Mouse (Mus musculus): Measurements from ENCODE around the gene Dab2. TPM values are rescaled to one million over a fixed set of nuclear protein-coding genes. Genes with fewer than 3 reads are reported as not detected.
A peak's percentile ranks its signal among the peaks of the same experiment; 100 is the strongest.

Gene Dab2
- polyA plus RNA-seq, 1 experiment from 2014 or later = 100 TPM

DNA sequence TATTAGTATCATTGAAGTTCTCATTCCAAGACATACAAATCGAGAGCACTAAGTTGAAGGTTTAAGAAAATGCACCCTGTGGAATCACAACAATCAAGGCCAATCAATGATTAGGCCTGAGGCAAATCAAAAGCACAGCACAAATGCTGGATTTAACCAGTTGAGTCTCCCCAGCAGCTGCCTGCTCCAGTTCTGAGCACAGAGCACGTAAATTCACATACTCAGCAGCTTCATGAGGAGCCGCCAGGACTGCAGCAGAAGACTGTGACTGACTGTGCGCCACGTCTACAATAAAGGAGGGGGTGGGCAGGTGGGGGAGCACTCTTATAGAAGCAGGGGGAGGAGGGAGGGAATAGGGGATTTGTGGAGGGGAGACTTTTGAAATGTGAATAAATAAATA lies 40.2 kb downstream of the Dab2 start:
- Histone ChIP-seq H3K27me3 (replicated peaks; ENCODE audit: control insufficient read depth, insufficient read depth, low read length) (no peaks in the 10 kb centered on the region), H3K9ac (ENCODE audit: low read depth, low read length) (no peak overlapping the region), H3K27ac (replicated peaks; ENCODE audit: low read depth, low read length) (no peak overlapping the region), H3K4me2 (ENCODE audit: low read depth, low read length) (no peak overlapping the region), H3K9me3 (ENCODE audit: control insufficient read depth, low read length) (no peaks in the 10 kb centered on the region), H3K36me3 (ENCODE audit: control insufficient read depth, insufficient read depth, low read length) (no peaks in the 10 kb centered on the region), H3K4me3 (ENCODE audit: low read depth, low read length) (no peak overlapping the region), H3K4me1 (ENCODE audit: control insufficient read depth, insufficient read depth, low read length) (peaks cover 8% of the 10 kb centered on the region; the same call in 1 of the 2 replicates)
- 75% methylated on average over 5 of the region's 5 CpGs for WGBS
- ATAC-seq (ENCODE audit: low read depth) (no peak), DNase-seq (ENCODE audit: low spot score) (no peak)

- Histone ChIP-seq H3K27me3 (replicated peaks; ENCODE audit: control insufficient read depth, insufficient read depth, low read length) (no peaks in the 10 kb centered on the region), H3K4me1 (ENCODE audit: control insufficient read depth, insufficient read depth, low read length) (peaks cover 8% of the 10 kb centered on the region; the same call in 1 of the 2 replicates), H3K36me3 (ENCODE audit: control insufficient read depth, insufficient read depth, low read length) (no peaks in the 10 kb centered on the region), H3K4me2 (ENCODE audit: low read depth, low read length) (no peak overlapping the region), H3K27ac (replicated peaks; ENCODE audit: low read depth, low read length) (no peak overlapping the region), H3K9me3 (ENCODE audit: control insufficient read depth, low read length) (no peaks in the 10 kb centered on the region), H3K4me3 (ENCODE audit: low read depth, low read length) (no peak overlapping the region), H3K9ac (ENCODE audit: low read depth, low read length) (no peak overlapping the region)
- WGBS = 77% methylated on average over 6 of the region's 6 CpGs
- DNase-seq (ENCODE audit: low spot score) (no peak), ATAC-seq (ENCODE audit: low read depth) (no peak)
These were observed 40.8 kb downstream of the Dab2 start for GRCm38 (mm10) chr15:6340347-6340746.

GRCm38 (mm10) chr15:6341427-6341826 lies 41.8 kb downstream of the Dab2 start:
- no peak overlapping the region for H3K9ac ChIP-seq (ENCODE audit: low read depth, low read length)
- H3K4me2 ChIP-seq (ENCODE audit: low read depth, low read length) = no peak overlapping the region
- H3K9me3 ChIP-seq (ENCODE audit: control insufficient read depth, low read length) = no peaks in the 10 kb centered on the region
- H3K36me3 ChIP-seq (ENCODE audit: control insufficient read depth, insufficient read depth, low read length) = no peaks in the 10 kb centered on the region
- H3K4me1 ChIP-seq (ENCODE audit: control insufficient read depth, insufficient read depth, low read length) = peaks cover 8% of the 10 kb centered on the region; the same call in 1 of the 2 replicates
- DNase-seq (ENCODE audit: low spot score) = no peak
- ATAC-seq (ENCODE audit: low read depth) = no peak
- no peak overlapping the region for H3K4me3 ChIP-seq (ENCODE audit: low read depth, low read length)
- no peak overlapping the region for H3K27ac ChIP-seq (replicated peaks; ENCODE audit: low read depth, low read length)
- H3K27me3 ChIP-seq (replicated peaks; ENCODE audit: control insufficient read depth, insufficient read depth, low read length) = no peaks in the 10 kb centered on the region
- 74% methylated on average over 6 of the region's 6 CpGs for WGBS

- H3K4me1 ChIP-seq (ENCODE audit: control insufficient read depth, insufficient read depth, low read length) = no peaks in the 10 kb centered on the region; the same call in 1 of the 2 replicates
- H3K27me3 ChIP-seq (replicated peaks; ENCODE audit: control insufficient read depth, insufficient read depth, low read length) = no peaks in the 10 kb centered on the region
- ATAC-seq (ENCODE audit: low read depth) = no peak
- no peaks in the 10 kb centered on the region for H3K36me3 ChIP-seq (ENCODE audit: control insufficient read depth, insufficient read depth, low read length)
- H3K27ac ChIP-seq (replicated peaks; ENCODE audit: low read depth, low read length) = no peak overlapping the region
- WGBS = 88% methylated on average over 3 of the region's 3 CpGs
- no peaks in the 10 kb centered on the region for H3K9me3 ChIP-seq (ENCODE audit: control insufficient read depth, low read length)
- DNase-seq (ENCODE audit: low spot score) = no peak
- H3K4me2 ChIP-seq (ENCODE audit: low read depth, low read length) = no peak overlapping the region
- H3K4me3 ChIP-seq (ENCODE audit: low read depth, low read length) = no peak overlapping the region
- H3K9ac ChIP-seq (ENCODE audit: low read depth, low read length) = no peak overlapping the region
These were observed 54.3 kb downstream of the Dab2 start for GRCm38 (mm10) chr15:6353901-6354300.

DNA sequence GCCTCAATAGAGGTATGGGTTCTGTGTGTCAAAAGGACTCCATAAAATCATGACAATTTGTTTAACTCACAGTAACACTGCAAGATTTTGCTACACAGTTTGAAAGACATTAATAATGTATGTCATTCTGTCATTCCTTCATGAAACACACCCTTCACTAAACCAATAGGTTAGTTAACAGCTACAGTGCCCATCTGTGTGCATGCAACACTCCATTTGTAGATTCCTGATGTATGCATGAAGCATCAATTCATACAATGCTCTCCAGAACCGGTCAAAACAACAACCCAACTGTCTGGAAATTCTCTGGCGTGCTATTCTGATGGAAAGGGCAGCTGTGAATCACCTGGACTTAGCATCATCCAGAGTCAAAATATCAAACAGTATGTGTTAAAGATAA lies 60.3 kb downstream of the Dab2 start:
- Histone ChIP-seq H3K9me3 (ENCODE audit: control insufficient read depth, low read length) (no peaks in the 10 kb centered on the region), H3K27ac (replicated peaks; ENCODE audit: low read depth, low read length) (no peak overlapping the region), H3K4me3 (ENCODE audit: low read depth, low read length) (no peak overlapping the region), H3K9ac (ENCODE audit: low read depth, low read length) (no peak overlapping the region), H3K36me3 (ENCODE audit: control insufficient read depth, insufficient read depth, low read length) (no peaks in the 10 kb centered on the region), H3K27me3 (replicated peaks; ENCODE audit: control insufficient read depth, insufficient read depth, low read length) (no peaks in the 10 kb centered on the region), H3K4me2 (ENCODE audit: low read depth, low read length) (no peak overlapping the region), H3K4me1 (ENCODE audit: control insufficient read depth, insufficient read depth, low read length) (no peaks in the 10 kb centered on the region)
- 84% methylated on average over 2 of the region's 2 CpGs for WGBS
- DNase-seq (ENCODE audit: low spot score) (no peak), ATAC-seq (ENCODE audit: low read depth) (no peak)

- Histone ChIP-seq H3K9ac (ENCODE audit: low read depth, low read length) (no peak overlapping the region), H3K27ac (replicated peaks; ENCODE audit: low read depth, low read length) (peak overlapping the region; percentile 52; the same call in 1 of the 2 replicates)
- WGBS = 16% methylated on average over 1 of the region's 1 CpGs
These were observed 70.4 kb downstream of the Dab2 start for GRCm38 (mm10) chr15:6369974-6370373.

DNA sequence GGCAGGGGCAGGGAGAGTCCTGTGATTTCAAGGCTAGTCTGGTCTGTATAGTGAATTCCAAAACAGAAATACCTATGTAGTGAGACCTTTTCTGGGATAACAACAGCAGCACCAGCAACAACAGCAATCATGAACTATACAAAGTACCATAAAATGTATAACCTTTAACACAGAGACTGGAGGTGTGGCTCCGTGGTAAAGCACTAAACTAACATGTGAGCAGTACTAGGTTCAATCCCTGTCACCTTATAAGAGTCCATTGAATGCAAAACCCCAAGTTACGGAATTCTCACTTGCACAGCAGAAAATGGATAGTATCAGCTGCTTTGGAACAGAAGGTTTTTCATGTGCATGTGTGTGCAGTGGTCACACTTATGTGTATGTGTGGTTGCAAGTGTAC lies 71.9 kb downstream of the Dab2 start:
- Histone ChIP-seq H3K4me2 (ENCODE audit: low read depth, low read length) (no peak overlapping the region), H3K4me3 (ENCODE audit: low read depth, low read length) (no peak overlapping the region), H3K9ac (ENCODE audit: low read depth, low read length) (no peak overlapping the region), H3K27ac (replicated peaks; ENCODE audit: low read depth, low read length) (no peak overlapping the region), H3K4me1 (ENCODE audit: control insufficient read depth, insufficient read depth, low read length) (peaks cover 14% of the 10 kb centered on the region; the same call in 1 of the 2 replicates), H3K27me3 (replicated peaks; ENCODE audit: control insufficient read depth, insufficient read depth, low read length) (no peaks in the 10 kb centered on the region), H3K9me3 (ENCODE audit: control insufficient read depth, low read length) (no peaks in the 10 kb centered on the region), H3K36me3 (ENCODE audit: control insufficient read depth, insufficient read depth, low read length) (no peaks in the 10 kb centered on the region)
- no peak for ATAC-seq (ENCODE audit: low read depth)
- 85% methylated on average over 2 of the region's 2 CpGs for whole genome bisulfite sequencing
- no peak for DNase-seq (ENCODE audit: low spot score)

More at GRCm38 (mm10) chr15:6369974-6370373, 70.4 kb downstream of the Dab2 start:
- Histone ChIP-seq H3K4me1 (ENCODE audit: control insufficient read depth, insufficient read depth, low read length) (peaks cover 14% of the 10 kb centered on the region; the same call in 1 of the 2 replicates), H3K4me2 (ENCODE audit: low read depth, low read length) (no peak overlapping the region), H3K36me3 (ENCODE audit: control insufficient read depth, insufficient read depth, low read length) (no peaks in the 10 kb centered on the region), H3K27me3 (replicated peaks; ENCODE audit: control insufficient read depth, insufficient read depth, low read length) (no peaks in the 10 kb centered on the region), H3K9me3 (ENCODE audit: control insufficient read depth, low read length) (no peaks in the 10 kb centered on the region), H3K4me3 (ENCODE audit: low read depth, low read length) (no peak overlapping the region)
- peak; percentile 77 for DNase-seq (ENCODE audit: low spot score)
- peak; percentile 57; the same call in 1 of the 2 replicates for ATAC-seq (ENCODE audit: low read depth)

DNA sequence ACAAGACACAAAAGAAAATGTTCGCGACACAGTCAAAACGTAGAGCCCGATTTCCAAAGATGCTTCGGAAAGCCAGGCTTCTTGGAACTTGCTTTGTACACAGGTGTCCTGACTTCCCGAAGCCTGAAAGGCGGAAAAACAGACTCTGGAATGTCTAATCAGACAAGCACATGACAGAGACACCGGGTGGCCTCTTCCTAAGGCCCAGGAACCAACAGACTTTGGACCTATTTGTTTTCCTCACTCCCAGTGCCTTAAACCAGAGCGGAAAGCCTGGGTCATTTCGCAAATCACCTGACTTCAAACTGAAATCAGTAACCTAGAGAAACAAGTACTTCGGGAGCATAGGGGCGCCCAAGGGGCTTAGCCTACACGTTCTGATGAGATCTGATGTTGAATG lies 75.4 kb downstream of the Dab2 start:
- H3K36me3 ChIP-seq (ENCODE audit: control insufficient read depth, insufficient read depth, low read length) = no peaks in the 10 kb centered on the region
- no peak for DNase-seq (ENCODE audit: low spot score)
- H3K9me3 ChIP-seq (ENCODE audit: control insufficient read depth, low read length) = no peaks in the 10 kb centered on the region
- no peak for ATAC-seq (ENCODE audit: low read depth)
- 75% methylated on average over 13 of the region's 13 CpGs for WGBS
- no peak overlapping the region for H3K4me2 ChIP-seq (ENCODE audit: low read depth, low read length)
- no peak overlapping the region for H3K4me3 ChIP-seq (ENCODE audit: low read depth, low read length)
- peaks cover 6% of the 10 kb centered on the region; the same call in 1 of the 2 replicates for H3K4me1 ChIP-seq (ENCODE audit: control insufficient read depth, insufficient read depth, low read length)
- H3K9ac ChIP-seq (ENCODE audit: low read depth, low read length) = no peak overlapping the region
- no peaks in the 10 kb centered on the region for H3K27me3 ChIP-seq (replicated peaks; ENCODE audit: control insufficient read depth, insufficient read depth, low read length)
- H3K27ac ChIP-seq (replicated peaks; ENCODE audit: low read depth, low read length) = no peak overlapping the region

- no peaks in the 10 kb centered on the region for H3K36me3 ChIP-seq (ENCODE audit: control insufficient read depth, insufficient read depth, low read length)
- 64% methylated on average over 5 of the region's 5 CpGs for WGBS
- no peak overlapping the region for H3K9ac ChIP-seq (ENCODE audit: low read depth, low read length)
- H3K9me3 ChIP-seq (ENCODE audit: control insufficient read depth, low read length) = no peaks in the 10 kb centered on the region
- H3K4me2 ChIP-seq (ENCODE audit: low read depth, low read length) = no peak overlapping the region
- ATAC-seq (ENCODE audit: low read depth) (no peak; the same call in 1 of the 2 replicates), DNase-seq (ENCODE audit: low spot score) (peak; percentile 40)
- H3K27me3 ChIP-seq (replicated peaks; ENCODE audit: control insufficient read depth, insufficient read depth, low read length) = no peaks in the 10 kb centered on the region
- H3K4me1 ChIP-seq (ENCODE audit: control insufficient read depth, insufficient read depth, low read length) = peaks cover 3% of the 10 kb centered on the region; the same call in 1 of the 2 replicates
- peak overlapping the region; percentile 6; the same call in 1 of the 2 replicates for H3K27ac ChIP-seq (replicated peaks; ENCODE audit: low read depth, low read length)
- no peak overlapping the region for H3K4me3 ChIP-seq (ENCODE audit: low read depth, low read length)
These were observed 76.4 kb downstream of the Dab2 start for GRCm38 (mm10) chr15:6376001-6376400.
